Mouse (Mus musculus) lung, embryonic 15.5 days (tissue): Measurements from ENCODE around the gene Nek9. TPM values are rescaled to one million over a fixed set of nuclear protein-coding genes. Genes with fewer than 3 reads are reported as not detected.

Source experiments
- ATAC-seq: fragments of 200-750 bp; cut with Nextera tagmentation; 2 replicates; pipeline ENCODE4 v1.8.0; 2017; ENCODE audit warnings: moderate number of reproducible peaks, borderline replicate concordance; ENCODE audit not compliant: low FRiP score, low TSS enrichment; ENCODE audit errors: extremely low read depth
- H3K27ac ChIP-seq: fragments of 300-500 bp; sonication (generic); 2 replicates; pipeline ENCODE4 v1.5.1; 2015; ENCODE audit warnings: moderate library complexity, mild to moderate bottlenecking, inconsistent platforms
- H3K27me3 ChIP-seq: fragments of 300-500 bp; sonication (generic); 2 replicates; pipeline ENCODE4 v1.6.1; 2015; ENCODE audit warnings: inconsistent platforms
- H3K36me3 ChIP-seq: fragments of 300-500 bp; sonication (generic); 2 replicates; pipeline ENCODE4 v1.6.1; 2015; ENCODE audit warnings: inconsistent platforms
- H3K4me1 ChIP-seq: fragments of 300-500 bp; sonication (generic); 2 replicates; pipeline ENCODE4 v1.6.1; 2015; ENCODE audit warnings: inconsistent platforms
- H3K4me2 ChIP-seq: fragments of 300-500 bp; sonication (generic); 2 replicates; pipeline ENCODE4 v1.6.1; 2015; ENCODE audit warnings: inconsistent platforms, mild to moderate bottlenecking, moderate library complexity
- H3K4me3 ChIP-seq: fragments of 300-500 bp; sonication (generic); 2 replicates; pipeline ENCODE4 v1.5.1; 2015; ENCODE audit warnings: mild to moderate bottlenecking, inconsistent platforms
- H3K9ac ChIP-seq: fragments of 300-500 bp; sonication (generic); 2 replicates; pipeline ENCODE4 v1.6.1; 2015; ENCODE audit warnings: inconsistent platforms
- H3K9me3 ChIP-seq: fragments of 300-500 bp; sonication (generic); 2 replicates; pipeline ENCODE4 v1.6.1; 2016; ENCODE audit warnings: inconsistent platforms
- WGBS: fragments of 180-500 bp; shearing (Covaris S2); methylation state at CpG from one replicate; pipeline ENCODE4 v1.1.7; 2015; 5-methylcytosine and 5-hydroxymethylcytosine counted together
- polyA plus RNA-seq: library from polyadenylated mRNA; unstranded; fragments of >200 nt; fragmentation: Nextera tagmentation; extraction: Ambion mirVana; gene quantifications from 2 replicates; pipeline ENCODE4 v1.2.1, GENCODE M21; 2015

Gene Nek9
- 19.5 and 21.1 TPM in 2 replicates for polyA plus RNA-seq

DNA sequence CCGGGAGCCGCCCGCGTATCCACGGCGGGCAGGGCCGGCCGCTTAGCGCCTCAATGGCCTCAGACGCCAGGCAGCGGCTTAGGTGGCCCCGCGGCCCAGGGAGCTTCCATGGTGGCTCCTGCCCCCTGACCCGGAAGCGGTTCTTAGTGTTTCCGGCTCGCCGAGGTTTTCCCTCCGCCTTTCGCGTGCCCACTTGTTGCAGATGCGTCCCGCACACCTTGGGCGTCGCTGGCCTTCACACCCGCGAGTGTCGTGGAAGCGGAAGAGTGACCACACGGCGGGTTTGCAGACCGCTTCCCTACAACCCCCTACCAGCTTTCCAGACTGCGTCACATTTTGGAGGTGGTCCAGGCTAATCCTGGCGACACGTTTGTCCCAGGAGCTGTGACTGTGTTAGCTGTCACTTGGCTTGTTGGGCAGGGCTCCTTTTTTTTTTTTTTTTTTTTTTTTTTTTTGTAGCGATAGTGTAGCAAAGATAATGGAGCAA, at the start of gene Nek9:
Gene Nek9 (minus strand): TSS at position 120 of the 487 bp plus-strand sequence.
- 0% methylated on average over 36 of the region's 36 CpGs for WGBS
- H3K36me3 ChIP-seq: peaks cover 28% of the 10 kb centered on the region
- H3K9me3 ChIP-seq: no peaks in the 10 kb centered on the region
- peak within 1 kb of the TSS; percentile 84 for H3K9ac ChIP-seq
- H3K4me3 ChIP-seq: peak within 1 kb of the TSS; percentile 89
- peak within 1 kb of the TSS; percentile 62 for H3K4me2 ChIP-seq
- H3K27ac ChIP-seq: peak within 1 kb of the TSS; percentile 89
- no peaks in the 10 kb centered on the region for H3K27me3 ChIP-seq
- peaks cover 18% of the 10 kb centered on the region for H3K4me1 ChIP-seq
- ATAC-seq: peak; percentile 90

DNA sequence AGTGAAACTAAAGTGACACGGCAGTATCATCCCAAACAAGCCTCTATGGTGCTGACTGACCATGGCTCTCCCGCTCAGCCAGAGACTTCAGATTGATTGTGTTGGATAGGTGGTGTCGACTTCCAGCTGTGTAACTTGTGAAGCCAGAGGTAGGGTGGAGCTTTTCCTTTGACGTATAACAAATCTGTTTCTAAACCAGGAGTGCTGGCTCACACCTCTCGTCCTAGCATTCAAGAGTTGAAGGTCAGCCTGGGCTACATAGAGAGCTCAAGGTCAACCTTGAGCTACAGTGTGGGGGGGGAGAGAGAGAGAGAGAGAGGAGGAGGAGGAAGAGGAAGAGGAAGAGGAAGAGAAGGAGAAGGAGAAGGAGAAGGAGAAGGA, 46.8 kb upstream of the Nek9 start:
- Histone ChIP-seq H3K36me3 (no peaks in the 10 kb centered on the region), H3K27me3 (0 out of 2 replicates have a peak, but pooled peaks cover 9% of the 10 kb centered on the region), H3K27ac (no peak overlapping the region), H3K9ac (no peak overlapping the region), H3K9me3 (no peaks in the 10 kb centered on the region), H3K4me2 (no peak overlapping the region), H3K4me3 (no peak overlapping the region), H3K4me1 (peaks cover 20% of the 10 kb centered on the region)
- ATAC-seq: no peak
- 36% methylated on average over 5 of the region's 5 CpGs for WGBS

DNA sequence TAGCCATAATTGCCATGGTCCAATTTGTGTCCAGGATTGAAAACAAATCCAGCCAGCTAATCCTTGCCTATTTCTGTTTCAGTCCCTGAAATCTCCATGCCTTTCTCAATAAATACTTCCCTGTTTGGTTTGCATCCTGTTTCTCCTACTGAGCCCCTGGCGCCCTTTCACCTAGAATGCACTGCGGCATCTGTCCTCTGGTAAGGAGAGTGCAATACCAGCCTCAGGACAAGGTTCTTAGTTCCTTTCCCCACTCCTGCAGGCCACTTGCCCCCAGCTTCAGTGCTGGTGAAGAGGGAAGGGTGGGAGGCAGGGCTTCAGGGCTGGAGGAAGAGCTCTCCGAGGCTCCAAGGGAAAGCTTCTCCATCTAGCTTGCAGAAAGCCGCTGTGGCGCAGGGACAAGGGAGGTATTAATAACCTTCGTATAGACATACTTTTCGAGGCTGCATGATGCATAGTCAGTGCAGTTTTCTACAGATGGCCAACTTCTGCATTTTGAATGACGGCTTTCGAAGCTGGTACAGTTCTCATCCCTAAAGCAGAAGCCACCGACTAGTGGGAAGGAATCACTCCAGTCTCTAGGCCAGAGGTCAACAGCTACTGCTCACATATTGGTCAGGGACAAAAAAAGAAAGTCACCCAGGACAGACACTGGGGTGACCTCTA, 46.3 kb upstream of the Nek9 start:
- Histone ChIP-seq H3K4me1 (peaks cover 20% of the 10 kb centered on the region), H3K9ac (no peak overlapping the region), H3K27me3 (0 out of 2 replicates have a peak, but pooled peaks cover 9% of the 10 kb centered on the region), H3K9me3 (no peaks in the 10 kb centered on the region), H3K4me3 (no peak overlapping the region), H3K4me2 (no peak overlapping the region), H3K27ac (no peak overlapping the region), H3K36me3 (no peaks in the 10 kb centered on the region)
- no peak for ATAC-seq
- WGBS: 60% methylated on average over 10 of the region's 10 CpGs

DNA sequence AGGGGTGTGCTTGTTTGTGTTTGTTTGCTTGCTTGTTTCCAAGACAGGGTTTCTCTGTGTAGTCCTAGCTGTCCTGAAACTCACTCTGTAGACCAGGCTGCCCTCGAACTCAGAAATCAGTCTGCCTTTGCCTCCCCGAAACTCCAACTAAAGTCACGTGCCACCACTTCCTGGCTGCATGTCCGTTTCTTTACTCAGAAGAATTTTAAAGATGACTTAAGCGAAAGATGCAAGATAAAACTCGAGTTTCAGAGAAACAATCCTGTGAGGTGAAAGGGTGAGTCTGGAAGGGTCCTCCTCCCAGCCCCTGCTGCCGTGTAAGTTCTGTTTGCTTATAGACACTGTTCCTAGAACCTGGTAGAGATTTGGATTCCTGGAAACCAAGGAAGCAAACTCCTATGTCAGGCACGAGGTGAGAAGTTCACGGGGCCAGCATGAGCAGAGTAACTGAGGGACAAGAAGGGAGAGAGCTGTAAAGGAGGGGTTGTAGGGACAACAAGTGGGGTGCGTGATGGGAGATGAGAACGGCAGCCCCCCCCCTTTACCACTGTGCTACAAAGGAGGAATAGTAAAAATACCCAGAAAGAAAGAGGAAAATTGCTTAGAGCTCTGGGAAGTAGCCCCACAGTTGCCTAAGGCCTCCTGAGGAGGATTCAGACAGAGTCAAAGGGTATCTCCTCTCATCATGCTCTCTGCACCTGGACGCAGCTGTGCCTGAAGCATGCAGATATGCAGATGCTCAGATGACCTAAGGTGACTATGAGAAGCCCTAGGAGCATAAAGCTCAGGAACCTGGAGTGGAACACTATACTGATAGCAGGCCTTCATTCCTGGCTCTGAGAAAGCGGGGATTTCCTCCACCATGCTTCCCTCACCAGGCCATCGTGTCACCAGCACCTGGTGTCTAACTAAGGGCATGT, 43.9 kb upstream of the Nek9 start:
- Histone ChIP-seq H3K36me3 (no peaks in the 10 kb centered on the region), H3K4me3 (no peak overlapping the region), H3K9ac (no peak overlapping the region), H3K4me2 (no peak overlapping the region), H3K9me3 (no peaks in the 10 kb centered on the region), H3K27me3 (0 out of 2 replicates have a peak, but pooled peaks cover 9% of the 10 kb centered on the region), H3K4me1 (peaks cover 20% of the 10 kb centered on the region), H3K27ac (no peak overlapping the region)
- no peak for ATAC-seq
- WGBS: 44% methylated on average over 14 of the region's 14 CpGs

DNA sequence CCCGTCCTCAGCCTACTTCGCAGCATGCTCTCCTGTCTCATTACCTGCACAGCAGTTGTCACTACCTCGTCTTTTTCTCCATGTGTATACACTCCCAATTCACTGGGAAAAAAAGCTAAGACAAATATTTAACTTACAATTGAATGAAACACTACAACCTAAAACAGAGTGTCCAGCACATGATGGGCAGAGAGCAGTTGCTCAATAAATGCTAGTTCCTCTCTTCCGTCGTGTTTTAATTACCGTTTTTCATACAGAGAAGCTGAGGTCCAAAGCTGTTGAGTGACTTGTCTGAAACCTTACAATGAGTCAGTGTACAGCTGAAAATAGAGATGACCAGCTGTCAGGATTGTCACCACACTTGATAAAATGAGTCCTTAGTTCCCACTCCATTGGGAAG, 42.4 kb upstream of the Nek9 start:
- no peaks in the 10 kb centered on the region for H3K9me3 ChIP-seq
- H3K27me3 ChIP-seq: 0 out of 2 replicates have a peak, but pooled peaks cover 2% of the 10 kb centered on the region
- no peak overlapping the region for H3K9ac ChIP-seq
- no peak overlapping the region for H3K27ac ChIP-seq
- 66% methylated on average over 6 of the region's 6 CpGs for WGBS
- H3K36me3 ChIP-seq: no peaks in the 10 kb centered on the region
- no peak overlapping the region for H3K4me2 ChIP-seq
- no peak overlapping the region for H3K4me3 ChIP-seq
- ATAC-seq: no peak
- H3K4me1 ChIP-seq: peaks cover 20% of the 10 kb centered on the region

DNA sequence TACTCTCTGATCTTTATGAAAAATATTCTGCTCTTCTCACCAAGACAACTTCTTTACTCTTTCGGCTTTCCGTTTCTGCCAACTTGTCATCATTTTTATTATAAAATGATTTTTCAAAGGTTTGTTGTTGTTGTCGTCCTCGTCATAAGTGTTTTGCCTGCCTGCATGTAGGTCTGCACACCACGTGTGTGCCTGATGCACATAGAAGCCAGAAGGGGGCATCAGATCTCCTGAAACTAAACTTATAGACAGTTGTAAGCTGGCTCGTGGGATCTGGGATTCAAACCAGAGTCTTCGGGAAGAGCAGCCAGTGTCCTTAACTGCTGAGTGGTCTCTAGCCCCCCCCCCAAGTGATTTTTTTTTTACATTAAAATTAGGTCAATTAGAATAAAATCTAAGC, 41.8 kb upstream of the Nek9 start:
- Histone ChIP-seq H3K9ac (no peak overlapping the region), H3K4me3 (no peak overlapping the region), H3K27ac (no peak overlapping the region), H3K9me3 (no peaks in the 10 kb centered on the region), H3K4me2 (no peak overlapping the region), H3K4me1 (peaks cover 20% of the 10 kb centered on the region), H3K36me3 (no peaks in the 10 kb centered on the region), H3K27me3 (no peaks in the 10 kb centered on the region)
- WGBS: 80% methylated on average over 7 of the region's 7 CpGs
- no peak for ATAC-seq

DNA sequence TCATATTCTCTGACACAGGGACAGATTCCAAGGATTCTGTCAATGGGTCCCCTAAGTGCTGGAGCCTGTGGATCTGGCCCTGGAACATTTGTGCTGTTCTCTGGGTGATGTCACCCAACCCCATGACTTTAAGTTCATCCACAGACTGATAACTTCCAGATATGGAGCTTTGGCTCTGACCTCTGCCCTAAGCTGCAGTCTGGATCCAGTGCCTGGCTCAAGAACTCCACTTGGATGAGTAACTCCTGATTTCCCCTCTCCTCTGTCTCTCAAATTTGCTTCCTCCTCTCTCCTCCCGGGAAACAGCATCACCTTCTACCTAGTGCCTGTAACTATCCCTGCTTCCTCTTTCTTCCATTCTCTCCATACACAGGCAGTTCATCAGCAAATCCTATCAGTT, 41.1 kb upstream of the Nek9 start:
- H3K4me2 ChIP-seq: no peak overlapping the region
- H3K4me1 ChIP-seq: peaks cover 20% of the 10 kb centered on the region
- H3K9me3 ChIP-seq: no peaks in the 10 kb centered on the region
- WGBS: 50% methylated on average over 1 of the region's 1 CpGs
- H3K4me3 ChIP-seq: no peak overlapping the region
- no peak overlapping the region for H3K9ac ChIP-seq
- no peaks in the 10 kb centered on the region for H3K36me3 ChIP-seq
- no peak for ATAC-seq
- H3K27me3 ChIP-seq: no peaks in the 10 kb centered on the region
- peak overlapping the region; percentile 34; the same call in 1 of the 2 replicates for H3K27ac ChIP-seq

DNA sequence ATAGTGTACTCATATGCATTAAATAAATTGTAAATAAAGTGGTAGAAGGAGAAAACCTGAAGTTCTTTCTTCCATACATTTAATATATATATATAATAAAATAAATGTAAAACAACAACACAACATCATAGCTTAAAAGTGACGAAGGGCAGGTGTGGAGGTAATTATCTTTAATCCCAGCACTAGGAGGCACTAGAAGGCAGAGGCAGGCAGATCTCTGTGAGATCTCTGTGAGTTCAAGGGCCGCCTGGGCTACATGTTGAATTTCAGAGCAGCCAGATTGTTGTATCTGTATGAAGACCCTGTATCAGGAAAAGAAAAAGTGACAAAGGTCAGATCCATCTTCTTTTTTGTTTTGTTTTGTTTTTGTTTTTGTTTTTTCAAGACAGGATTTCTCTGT, 39.1 kb upstream of the Nek9 start:
- WGBS: 88% methylated on average over 2 of the region's 2 CpGs
- no peak overlapping the region for H3K4me2 ChIP-seq
- no peaks in the 10 kb centered on the region for H3K9me3 ChIP-seq
- H3K9ac ChIP-seq: no peak overlapping the region
- no peak for ATAC-seq
- H3K4me3 ChIP-seq: no peak overlapping the region
- H3K27ac ChIP-seq: no peak overlapping the region
- peaks cover 25% of the 10 kb centered on the region for H3K4me1 ChIP-seq
- no peaks in the 10 kb centered on the region for H3K27me3 ChIP-seq
- H3K36me3 ChIP-seq: no peaks in the 10 kb centered on the region

DNA sequence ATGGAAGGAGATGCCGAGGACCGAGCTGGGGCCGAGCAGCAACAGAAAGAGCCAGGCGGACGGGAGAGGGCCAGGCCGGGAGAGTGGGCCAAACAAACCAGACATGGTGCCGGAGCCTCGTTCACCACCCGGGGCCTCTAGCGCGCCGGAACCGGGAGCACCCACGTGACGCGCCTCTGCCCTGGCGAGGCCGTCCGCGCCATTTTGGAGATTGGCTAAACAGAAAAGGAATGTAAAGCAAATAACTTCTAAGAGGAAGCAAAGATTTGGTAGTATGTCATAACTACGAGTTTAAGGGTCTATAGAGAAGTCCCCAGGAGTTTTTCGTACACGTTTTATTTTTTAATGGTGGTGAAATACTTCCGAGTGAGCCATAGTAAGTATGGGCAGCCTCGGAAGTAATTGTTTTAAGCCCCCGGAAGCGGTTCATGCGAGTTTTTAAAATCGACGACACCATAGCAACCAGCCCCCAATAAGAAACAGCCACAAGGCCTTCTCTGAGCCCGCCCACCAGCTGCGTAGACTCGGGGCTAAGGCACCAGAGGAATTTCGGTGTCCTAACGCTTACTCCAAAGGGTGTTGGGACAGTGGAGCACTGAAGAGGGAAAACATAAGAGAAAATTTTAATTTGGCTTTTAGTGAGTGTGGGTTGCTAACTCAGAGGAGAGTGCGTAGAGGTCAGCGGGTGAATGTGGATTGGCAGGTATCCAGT, 35.6 kb upstream of the Nek9 start, which contains the start of gene Tmed10:
Gene Tmed10 (minus strand): TSS at position 287 of the 712 bp plus-strand sequence.
- no peaks in the 10 kb centered on the region for H3K9me3 ChIP-seq
- no peaks in the 10 kb centered on the region for H3K36me3 ChIP-seq
- peak within 1 kb of the TSS; percentile 79 for H3K9ac ChIP-seq
- WGBS: under 1% methylated on average over 34 of the region's 37 CpGs
- H3K4me1 ChIP-seq: peaks cover 25% of the 10 kb centered on the region
- ATAC-seq: peak; percentile 94
- H3K27me3 ChIP-seq: no peaks in the 10 kb centered on the region
- H3K4me3 ChIP-seq: peak within 1 kb of the TSS; percentile 78
- H3K27ac ChIP-seq: peak within 1 kb of the TSS; percentile 85
- peak within 1 kb of the TSS; percentile 68 for H3K4me2 ChIP-seq

DNA sequence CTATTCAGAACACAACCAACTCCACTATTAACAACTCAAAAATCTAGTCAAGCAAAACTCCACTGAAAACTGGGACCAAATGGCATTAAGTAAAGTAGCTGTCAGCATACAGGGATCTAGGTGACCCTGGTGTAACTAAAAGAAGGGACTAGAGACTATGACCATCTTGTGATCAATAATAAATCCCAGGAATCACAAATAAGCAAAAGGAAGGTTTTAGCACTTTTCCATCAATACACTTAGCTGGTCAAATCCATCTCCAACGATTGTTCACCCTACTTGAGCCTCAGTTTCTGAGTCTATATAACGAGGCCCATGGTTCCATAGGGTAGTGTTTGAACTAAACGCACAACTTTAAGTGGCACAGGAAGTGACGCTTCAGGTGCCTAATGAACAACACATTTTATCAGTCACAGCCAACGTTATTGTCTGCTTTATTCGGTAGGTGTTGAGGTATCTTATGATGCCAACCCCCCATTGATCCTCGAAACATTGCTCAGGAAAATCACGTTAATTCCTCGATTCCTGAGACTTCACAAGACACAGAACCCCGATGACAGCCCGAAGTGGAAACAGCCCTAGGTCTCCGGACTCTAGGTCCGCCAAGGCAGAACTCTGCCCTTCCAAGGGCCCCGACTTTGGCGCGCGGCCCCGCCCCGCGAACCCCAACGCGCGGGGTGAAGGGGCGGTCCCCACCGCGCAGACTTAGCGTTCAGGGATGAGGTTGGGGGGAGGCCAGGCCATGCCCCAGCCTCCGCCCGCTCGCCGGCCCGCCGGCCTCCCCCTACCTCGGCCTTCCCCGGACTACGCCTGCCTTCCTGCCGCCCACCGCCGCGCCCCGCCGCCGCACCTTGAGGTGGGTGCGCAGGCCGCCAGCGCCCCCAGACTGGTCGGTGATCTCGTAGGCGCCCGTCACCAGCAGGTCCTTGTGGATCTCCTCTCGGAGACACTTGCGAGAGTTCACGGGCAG, 34.7 kb upstream of the Nek9 start:
- Histone ChIP-seq H3K4me2 (peak overlapping the region; percentile 68), H3K27me3 (no peaks in the 10 kb centered on the region), H3K9me3 (no peaks in the 10 kb centered on the region), H3K4me3 (peak overlapping the region; percentile 78), H3K4me1 (peaks cover 17% of the 10 kb centered on the region), H3K36me3 (no peaks in the 10 kb centered on the region), H3K9ac (peak overlapping the region; percentile 79), H3K27ac (peak overlapping the region; percentile 85)
- WGBS: under 1% methylated on average over 50 of the region's 53 CpGs
- ATAC-seq: peak; percentile 82
